Mouse (Mus musculus) lung, embryonic 16.5 days (tissue): Measurements from ENCODE around the gene Olfr984. TPM values are rescaled to one million over a fixed set of nuclear protein-coding genes. Genes with fewer than 3 reads are reported as not detected.

Source experiments
- ATAC-seq: fragments of 200-750 bp; cut with Nextera tagmentation; 2 replicates; pipeline ENCODE4 v1.8.0; 2017; ENCODE audit warnings: low read depth, mild to moderate bottlenecking, moderate library complexity
- H3K27ac ChIP-seq: fragments of 300-500 bp; sonication (generic); 2 replicates; pipeline ENCODE4 v1.5.1; 2014; ENCODE audit warnings: mild to moderate bottlenecking, control low read depth, low read length
- H3K27me3 ChIP-seq: fragments of 300-500 bp; sonication (generic); 2 replicates; pipeline ENCODE4 v1.6.1; 2014; ENCODE audit warnings: low read depth, low read length, mixed read lengths; ENCODE audit not compliant: control insufficient read depth, insufficient read depth
- H3K36me3 ChIP-seq: fragments of 300-500 bp; sonication (generic); 2 replicates; pipeline ENCODE4 v1.6.1; 2014; ENCODE audit warnings: low read length; ENCODE audit not compliant: control insufficient read depth, insufficient read depth
- H3K4me1 ChIP-seq: fragments of 300-500 bp; sonication (generic); replicated peaks from 2 replicates; pipeline ENCODE4 v1.6.1; 2014; ENCODE audit warnings: low read length, mixed read lengths; ENCODE audit not compliant: control insufficient read depth, insufficient read depth
- H3K4me2 ChIP-seq: fragments of 300-500 bp; sonication (generic); 2 replicates; pipeline ENCODE4 v1.6.1; 2014; ENCODE audit warnings: low read depth, low read length, control low read depth
- H3K4me3 ChIP-seq: fragments of 300-500 bp; sonication (generic); 2 replicates; pipeline ENCODE4 v1.5.1; 2014; ENCODE audit warnings: mild to moderate bottlenecking, low read length, control low read depth
- H3K9ac ChIP-seq: fragments of 300-500 bp; sonication (generic); 2 replicates; pipeline ENCODE4 v1.6.1; 2014; ENCODE audit warnings: low read length, control low read depth
- H3K9me3 ChIP-seq: fragments of 300-500 bp; sonication (generic); 2 replicates; pipeline ENCODE4 v1.6.1; 2016; ENCODE audit warnings: low read length; ENCODE audit not compliant: control insufficient read depth
- WGBS: fragments of 180-500 bp; shearing (Covaris S2); extraction: QIAGEN DNeasy Blood & Tissue Kit; methylation state at CpG from one replicate; pipeline ENCODE4 v1.1.7; 2014; 5-methylcytosine and 5-hydroxymethylcytosine counted together
- polyA plus RNA-seq: library from polyadenylated mRNA; unstranded; fragments of >200 nt; fragmentation: Nextera tagmentation; extraction: Ambion mirVana; gene quantifications from 2 replicates; pipeline ENCODE4 v1.2.1, GENCODE M21; 2015

Gene Olfr984
- polyA plus RNA-seq, 1 experiment from 2014 or later, result not detected

GRCm38 (mm10) chr9:40094769-40095168 lies 19.2 kb downstream of the Olfr984 start:
- ATAC-seq, result no peak
- Histone ChIP-seq H3K4me3 (no peak overlapping the region), H3K4me1 (no peaks in the 10 kb centered on the region), H3K4me2 (no peak overlapping the region), H3K9me3 (no peaks in the 10 kb centered on the region), H3K9ac (no peak overlapping the region), H3K27ac (no peak overlapping the region), H3K36me3 (no peaks in the 10 kb centered on the region), H3K27me3 (no peaks in the 10 kb centered on the region)
- 59% methylated on average over 3 of the region's 3 CpGs for WGBS

- no peak within 1 kb of the TSS for H3K4me3 ChIP-seq
- no peak within 1 kb of the TSS for H3K9ac ChIP-seq
- WGBS, result 77% methylated on average over 2 of the region's 2 CpGs
- H3K36me3 ChIP-seq, result no peaks in the 10 kb centered on the region
- no peaks in the 10 kb centered on the region for H3K9me3 ChIP-seq
- no peak for ATAC-seq
- no peak within 1 kb of the TSS for H3K27ac ChIP-seq
- H3K4me1 ChIP-seq, result no peaks in the 10 kb centered on the region
- no peak within 1 kb of the TSS for H3K4me2 ChIP-seq
- H3K27me3 ChIP-seq, result no peaks in the 10 kb centered on the region
Measured at GRCm38 (mm10) chr9:40093495-40093894, 20.5 kb downstream of the Olfr984 start, which contains the start of gene Olfr983. Gene Olfr983, minus strand, starts transcription at chr9:40093595.

GRCm38 (mm10) chr9:40073529-40073928 lies 40.5 kb downstream of the Olfr984 start, which contains the start of gene Olfr982:
Gene Olfr982, plus strand, starts transcription at chr9:40073829.
- no peak for ATAC-seq
- H3K27ac ChIP-seq, result no peak within 1 kb of the TSS
- no peak within 1 kb of the TSS for H3K4me2 ChIP-seq
- H3K36me3 ChIP-seq, result no peaks in the 10 kb centered on the region
- 77% methylated on average over 2 of the region's 2 CpGs for WGBS
- H3K9ac ChIP-seq, result no peak within 1 kb of the TSS
- no peaks in the 10 kb centered on the region for H3K27me3 ChIP-seq
- no peak within 1 kb of the TSS for H3K4me3 ChIP-seq
- H3K9me3 ChIP-seq, result no peaks in the 10 kb centered on the region
- no peaks in the 10 kb centered on the region for H3K4me1 ChIP-seq

- Histone ChIP-seq H3K9me3 (no peaks in the 10 kb centered on the region), H3K9ac (no peak overlapping the region), H3K27ac (no peak overlapping the region), H3K4me1 (no peaks in the 10 kb centered on the region), H3K4me3 (no peak overlapping the region), H3K27me3 (no peaks in the 10 kb centered on the region), H3K4me2 (no peak overlapping the region), H3K36me3 (no peaks in the 10 kb centered on the region)
- ATAC-seq, result no peak
- 92% methylated on average over 19 of the region's 19 CpGs for WGBS
Measured at GRCm38 (mm10) chr9:40050138-40050537, 63.9 kb downstream of the Olfr984 start.

Other genes with a start within 250 kb of the Olfr984 start
- not detected in 2 replicates for gene Olfr972, start 247.8 kb downstream of the Olfr984 start, polyA plus RNA-seq
- not detected in 2 replicates for gene Olfr229, start 206.9 kb downstream of the Olfr984 start, polyA plus RNA-seq
- gene Olfr974, start 176.7 kb downstream of the Olfr984 start, polyA plus RNA-seq, result not detected in 2 replicates
- gene Olfr975, start 162.2 kb downstream of the Olfr984 start, polyA plus RNA-seq, result not detected in 2 replicates
- not detected in 2 replicates for gene Olfr976, start 153.1 kb downstream of the Olfr984 start, polyA plus RNA-seq
- gene Olfr978, start 122.1 kb downstream of the Olfr984 start, polyA plus RNA-seq, result not detected in 2 replicates
- gene Olfr979, start 110.7 kb downstream of the Olfr984 start, polyA plus RNA-seq, result not detected in 2 replicates
- gene Olfr980, start 104.6 kb downstream of the Olfr984 start, polyA plus RNA-seq, result not detected in 2 replicates
- gene Olfr981, start 92.7 kb downstream of the Olfr984 start, polyA plus RNA-seq, result not detected in 2 replicates
- gene Olfr982, start 40.4 kb downstream of the Olfr984 start, polyA plus RNA-seq, result not detected in 2 replicates
- not detected in 2 replicates for gene Olfr983, start 20.6 kb downstream of the Olfr984 start, polyA plus RNA-seq
- gene Olfr985, start 16.0 kb upstream of the Olfr984 start, polyA plus RNA-seq, result not detected in 2 replicates
- not detected in 2 replicates for gene Tmem225, start 33.9 kb upstream of the Olfr984 start, polyA plus RNA-seq
- not detected in 2 replicates for gene Olfr986, start 66.7 kb upstream of the Olfr984 start, polyA plus RNA-seq
- gene Zfp202, start 78.1 kb upstream of the Olfr984 start, polyA plus RNA-seq, result 3.1 and 3.7 TPM in 2 replicates
- gene Scn3b, start 155.0 kb upstream of the Olfr984 start, polyA plus RNA-seq, result 9.1 and 11.3 TPM in 2 replicates